Mouse (Mus musculus): ENCODE measurements around the gene Adat3. TPM values are rescaled to one million over a fixed set of nuclear protein-coding genes. Genes with fewer than 3 reads are reported as not detected.

Gene Adat3
- polyA plus RNA-seq, 1 experiment from 2014 or later: 3.6 TPM

DNA sequence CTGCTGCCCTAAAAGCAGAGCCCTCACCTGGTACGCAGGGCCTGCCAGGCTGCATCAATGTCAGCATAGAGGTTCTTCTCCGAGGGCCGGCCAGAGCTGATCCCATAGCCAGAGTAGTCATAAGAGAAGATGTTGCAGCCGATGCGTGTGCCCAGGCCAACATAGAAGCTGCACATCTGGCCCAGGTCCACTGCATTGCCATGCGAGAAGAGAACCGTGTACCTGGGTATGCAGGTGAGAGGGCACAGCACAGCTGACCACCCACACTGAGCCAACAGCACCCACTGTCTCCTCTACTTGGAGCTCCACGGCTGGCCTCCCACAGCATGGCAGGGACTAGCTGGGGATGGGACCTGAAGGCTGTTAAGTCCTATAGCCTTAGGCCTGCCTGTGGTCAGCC lies 17.1 kb upstream of the Adat3 start:
- Histone ChIP-seq H3K4me1 (ENCODE audit: control insufficient read depth, insufficient read depth, low read length) (peaks cover 9% of the 10 kb centered on the region), H3K36me3 (ENCODE audit: control insufficient read depth, insufficient read depth, low read length) (peaks cover 18% of the 10 kb centered on the region), H3K27ac (ENCODE audit: low read depth, low read length) (no peak overlapping the region), H3K4me2 (ENCODE audit: low read length) (no peak overlapping the region), H3K4me3 (ENCODE audit: low read depth, low read length) (no peak overlapping the region), H3K9ac (ENCODE audit: low read length) (no peak overlapping the region), H3K9me3 (replicated peaks; ENCODE audit: control insufficient read depth, low read length) (no peaks in the 10 kb centered on the region), H3K27me3 (replicated peaks; ENCODE audit: control insufficient read depth, insufficient read depth, low read length) (no peaks in the 10 kb centered on the region)
- ATAC-seq (no peak), DNase-seq (ENCODE audit: low spot score) (no peak)
- 94% methylated on average over 8 of the region's 8 CpGs for WGBS

DNA sequence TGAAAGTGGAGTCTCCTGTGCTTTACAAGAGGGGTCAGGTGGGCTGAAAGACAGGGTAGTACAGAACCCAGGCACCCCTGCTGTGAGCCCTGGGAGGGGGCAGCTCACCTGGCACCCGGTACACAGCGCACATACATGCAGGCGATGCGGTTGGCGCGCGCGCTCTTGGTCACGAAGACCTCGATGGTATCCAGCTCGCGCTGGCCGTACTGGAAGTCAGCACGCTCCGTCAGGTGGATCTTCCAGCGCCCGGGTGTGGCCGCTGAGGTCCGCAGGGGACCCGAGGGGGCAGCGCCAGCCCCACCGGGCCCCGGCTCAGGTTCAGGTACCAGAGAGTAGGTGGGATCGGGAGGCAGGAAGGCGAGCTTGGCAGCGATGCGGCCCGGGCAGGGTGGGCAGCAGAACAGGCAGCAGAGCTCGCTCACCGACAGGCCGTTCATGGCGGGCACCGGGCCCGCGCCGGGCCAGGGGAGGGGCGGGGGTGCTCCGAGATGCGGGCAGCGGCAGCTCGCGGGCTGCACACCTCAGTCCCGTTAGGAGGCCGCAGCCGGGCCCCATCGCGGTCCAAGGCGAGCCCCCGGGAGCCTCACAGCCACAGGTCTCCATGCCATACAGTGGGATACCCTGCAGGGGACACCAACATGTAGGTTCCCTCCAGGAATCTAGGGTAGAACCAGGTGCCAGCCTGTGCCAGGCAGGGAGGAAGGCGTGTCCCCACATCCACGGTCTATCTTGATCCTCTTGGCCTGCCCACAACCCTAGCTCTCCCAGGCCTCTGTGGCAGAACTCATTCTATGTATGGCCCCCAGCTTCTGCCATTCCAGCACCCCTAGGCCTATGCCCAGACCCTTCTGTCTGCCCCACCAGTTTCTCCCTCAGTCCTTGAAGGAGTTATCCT lies 16.0 kb upstream of the Adat3 start:
- ATAC-seq (no peak), DNase-seq (ENCODE audit: low spot score) (no peak)
- Histone ChIP-seq H3K27ac (ENCODE audit: low read depth, low read length) (no peak overlapping the region), H3K36me3 (ENCODE audit: control insufficient read depth, insufficient read depth, low read length) (peaks cover 18% of the 10 kb centered on the region), H3K9ac (ENCODE audit: low read length) (peak overlapping the region; percentile 1; the same call in 1 of the 2 replicates), H3K27me3 (replicated peaks; ENCODE audit: control insufficient read depth, insufficient read depth, low read length) (no peaks in the 10 kb centered on the region), H3K4me1 (ENCODE audit: control insufficient read depth, insufficient read depth, low read length) (peaks cover 9% of the 10 kb centered on the region), H3K4me2 (ENCODE audit: low read length) (no peak overlapping the region), H3K4me3 (ENCODE audit: low read depth, low read length) (no peak overlapping the region), H3K9me3 (replicated peaks; ENCODE audit: control insufficient read depth, low read length) (no peaks in the 10 kb centered on the region)
- WGBS: 95% methylated on average over 50 of the region's 51 CpGs

GRCm38 (mm10) chr10:80587305-80587657 lies 15.4 kb upstream of the Adat3 start:
- no peaks in the 10 kb centered on the region for H3K27me3 ChIP-seq (replicated peaks; ENCODE audit: control insufficient read depth, insufficient read depth, low read length)
- H3K36me3 ChIP-seq (ENCODE audit: control insufficient read depth, insufficient read depth, low read length): peaks cover 18% of the 10 kb centered on the region
- 47% methylated on average over 4 of the region's 4 CpGs for WGBS
- peaks cover 9% of the 10 kb centered on the region for H3K4me1 ChIP-seq (ENCODE audit: control insufficient read depth, insufficient read depth, low read length)
- no peak for DNase-seq (ENCODE audit: low spot score)
- ATAC-seq: no peak
- H3K9me3 ChIP-seq (replicated peaks; ENCODE audit: control insufficient read depth, low read length): no peaks in the 10 kb centered on the region
- H3K27ac ChIP-seq (ENCODE audit: low read depth, low read length): no peak overlapping the region
- H3K4me3 ChIP-seq (ENCODE audit: low read depth, low read length): no peak overlapping the region
- H3K9ac ChIP-seq (ENCODE audit: low read length): peak overlapping the region; percentile 1; the same call in 1 of the 2 replicates
- no peak overlapping the region for H3K4me2 ChIP-seq (ENCODE audit: low read length)

GRCm38 (mm10) chr10:80589127-80589878 lies 13.4 kb upstream of the Adat3 start:
- peak overlapping the region; percentile 99 for H3K4me2 ChIP-seq (ENCODE audit: low read length)
- peak overlapping the region; percentile 89 for H3K4me3 ChIP-seq (ENCODE audit: low read depth, low read length)
- no peaks in the 10 kb centered on the region for H3K9me3 ChIP-seq (replicated peaks; ENCODE audit: control insufficient read depth, low read length)
- peak overlapping the region; percentile 90 for H3K9ac ChIP-seq (ENCODE audit: low read length)
- DNase-seq (ENCODE audit: low spot score): no peak
- H3K27me3 ChIP-seq (replicated peaks; ENCODE audit: control insufficient read depth, insufficient read depth, low read length): no peaks in the 10 kb centered on the region
- peaks cover 9% of the 10 kb centered on the region for H3K4me1 ChIP-seq (ENCODE audit: control insufficient read depth, insufficient read depth, low read length)
- H3K27ac ChIP-seq (ENCODE audit: low read depth, low read length): peak overlapping the region; percentile 58; the same call in 1 of the 2 replicates
- peaks cover 7% of the 10 kb centered on the region; the same call in 1 of the 2 replicates for H3K36me3 ChIP-seq (ENCODE audit: control insufficient read depth, insufficient read depth, low read length)
- WGBS: 21% methylated on average over 12 of the region's 12 CpGs
- no peak for ATAC-seq

DNA sequence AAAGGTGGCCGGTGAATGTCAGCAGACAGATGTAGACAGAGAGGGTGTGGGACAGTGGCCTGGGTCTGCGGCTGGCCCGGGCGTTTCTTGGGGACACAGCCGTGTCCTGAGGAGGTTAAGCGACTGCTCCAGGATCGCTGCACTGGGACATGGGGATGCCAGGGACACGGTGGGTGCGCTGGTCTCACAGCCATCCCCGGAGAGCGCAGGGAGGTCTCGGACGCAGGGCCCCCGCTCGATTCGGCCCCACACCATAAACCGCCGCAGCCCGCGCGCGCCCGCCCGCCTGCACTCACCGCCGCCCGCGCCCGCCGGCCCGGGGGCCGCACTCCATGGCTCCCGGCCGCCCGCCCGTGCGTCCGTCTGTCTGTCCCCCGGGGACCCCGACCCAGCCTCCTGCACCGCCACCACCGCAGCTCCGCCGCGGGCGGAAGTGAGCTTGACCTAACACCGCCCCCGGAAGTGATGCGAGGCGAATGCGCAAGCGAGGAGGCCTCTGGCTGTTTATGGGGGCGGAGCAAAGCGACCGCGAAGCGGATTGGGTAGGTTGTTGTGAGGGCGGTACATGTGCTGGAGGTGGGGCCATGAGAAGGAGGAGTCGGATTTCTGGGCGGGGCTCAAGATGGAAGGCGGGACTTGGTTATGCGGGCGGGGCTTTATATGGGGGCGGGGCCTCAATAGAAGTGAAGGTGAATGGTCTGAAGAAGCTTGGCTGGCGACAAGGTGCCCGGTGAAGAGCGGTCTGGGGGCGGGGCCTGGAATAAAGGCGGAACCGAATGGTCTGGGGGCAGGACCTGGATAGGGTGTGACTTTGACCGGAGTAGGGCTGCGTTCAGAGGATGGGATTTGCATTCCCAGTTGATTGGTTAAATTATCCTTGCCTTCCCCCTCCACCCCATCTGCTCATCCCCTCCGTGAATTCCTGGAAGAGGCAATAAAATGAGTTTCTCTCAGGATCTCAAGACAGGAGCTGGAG lies 12.5 kb upstream of the Adat3 start, which contains the start of gene Abhd17a:
Gene Abhd17a, minus strand, starts transcription at position 463 of the 976 bp plus-strand sequence.
- Histone ChIP-seq H3K9me3 (replicated peaks; ENCODE audit: control insufficient read depth, low read length) (no peaks in the 10 kb centered on the region), H3K9ac (ENCODE audit: low read length) (peak within 1 kb of the TSS; percentile 90), H3K4me3 (ENCODE audit: low read depth, low read length) (peak within 1 kb of the TSS; percentile 89), H3K4me1 (ENCODE audit: control insufficient read depth, insufficient read depth, low read length) (peaks cover 9% of the 10 kb centered on the region), H3K27ac (ENCODE audit: low read depth, low read length) (peak within 1 kb of the TSS; percentile 58; the same call in 1 of the 2 replicates), H3K4me2 (ENCODE audit: low read length) (peak within 1 kb of the TSS; percentile 99), H3K27me3 (replicated peaks; ENCODE audit: control insufficient read depth, insufficient read depth, low read length) (no peaks in the 10 kb centered on the region), H3K36me3 (ENCODE audit: control insufficient read depth, insufficient read depth, low read length) (peaks cover 7% of the 10 kb centered on the region; the same call in 1 of the 2 replicates)
- DNase-seq (ENCODE audit: low spot score) (peak; percentile 99), ATAC-seq (peak; percentile 98)
- under 1% methylated on average over 66 of the region's 73 CpGs for WGBS

DNA sequence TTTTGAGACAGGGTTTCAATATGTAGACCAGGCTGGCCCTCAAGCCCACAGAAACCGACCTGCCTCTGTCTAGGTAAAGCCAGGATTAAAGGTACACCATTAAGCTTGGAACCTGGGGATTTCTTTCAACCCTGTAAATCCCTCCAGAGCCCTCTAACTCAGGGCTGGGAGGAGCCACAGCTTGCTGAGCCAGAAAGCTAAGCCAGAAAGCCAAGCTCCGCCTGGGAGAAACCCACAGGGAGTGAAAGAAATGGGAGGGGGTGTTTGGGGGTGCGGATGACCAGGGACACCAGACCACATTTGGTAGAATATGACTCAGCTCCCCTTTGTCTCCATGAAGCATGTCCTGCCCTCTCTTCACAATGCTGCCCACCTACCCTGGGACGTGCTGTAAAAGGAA lies 6.4 kb upstream of the Adat3 start:
- 47% methylated on average over 4 of the region's 4 CpGs for WGBS
- H3K27me3 ChIP-seq (replicated peaks; ENCODE audit: control insufficient read depth, insufficient read depth, low read length): no peaks in the 10 kb centered on the region
- no peak for DNase-seq (ENCODE audit: low spot score)
- no peaks in the 10 kb centered on the region for H3K4me1 ChIP-seq (ENCODE audit: control insufficient read depth, insufficient read depth, low read length)
- no peak overlapping the region for H3K4me2 ChIP-seq (ENCODE audit: low read length)
- H3K27ac ChIP-seq (ENCODE audit: low read depth, low read length): no peak overlapping the region
- no peak overlapping the region for H3K4me3 ChIP-seq (ENCODE audit: low read depth, low read length)
- ATAC-seq: no peak
- H3K36me3 ChIP-seq (ENCODE audit: control insufficient read depth, insufficient read depth, low read length): no peaks in the 10 kb centered on the region
- no peaks in the 10 kb centered on the region for H3K9me3 ChIP-seq (replicated peaks; ENCODE audit: control insufficient read depth, low read length)
- no peak overlapping the region for H3K9ac ChIP-seq (ENCODE audit: low read length)

- Histone ChIP-seq H3K4me3 (ENCODE audit: low read depth, low read length) (peak overlapping the region; percentile 59), H3K9ac (ENCODE audit: low read length) (peak overlapping the region; percentile 69), H3K4me2 (ENCODE audit: low read length) (peak overlapping the region; percentile 89), H3K27ac (ENCODE audit: low read depth, low read length) (peak overlapping the region; percentile 73), H3K4me1 (ENCODE audit: control insufficient read depth, insufficient read depth, low read length) (peaks cover 14% of the 10 kb centered on the region), H3K9me3 (replicated peaks; ENCODE audit: control insufficient read depth, low read length) (no peaks in the 10 kb centered on the region), H3K27me3 (replicated peaks; ENCODE audit: control insufficient read depth, insufficient read depth, low read length) (no peaks in the 10 kb centered on the region), H3K36me3 (ENCODE audit: control insufficient read depth, insufficient read depth, low read length) (peaks cover 23% of the 10 kb centered on the region)
- WGBS: 38% methylated on average over 7 of the region's 7 CpGs
- ATAC-seq (no peak), DNase-seq (ENCODE audit: low spot score) (no peak)
Observed at GRCm38 (mm10) chr10:80603364-80603763, 684 bp downstream of the Adat3 start.

DNA sequence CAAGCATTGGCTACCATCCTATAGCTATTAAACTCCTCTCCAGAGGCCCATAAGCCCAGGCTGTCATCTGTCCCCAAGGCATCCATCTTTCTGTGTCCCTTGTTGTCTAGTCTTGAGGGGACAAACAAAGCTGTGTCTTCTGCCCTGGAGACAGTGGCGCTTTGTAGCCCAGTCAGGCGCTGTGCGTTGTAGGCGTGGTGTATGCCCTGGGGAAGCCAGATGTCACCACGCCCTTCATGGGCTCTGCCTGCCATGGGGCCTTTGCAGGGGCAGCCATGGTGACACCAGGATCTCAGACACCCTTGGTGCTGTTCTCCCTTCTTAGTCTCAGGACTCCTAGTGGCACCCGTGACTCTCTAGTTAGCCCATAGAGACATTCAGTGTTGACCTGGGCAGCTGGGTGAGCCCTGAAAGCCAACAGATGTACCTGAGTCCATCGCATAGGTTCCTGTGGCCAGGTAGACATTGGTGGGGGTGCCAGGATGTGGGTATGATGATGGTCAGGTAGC lies 1.4 kb downstream of the Adat3 start:
- peaks cover 30% of the 10 kb centered on the region for H3K36me3 ChIP-seq (ENCODE audit: control insufficient read depth, insufficient read depth, low read length)
- no peaks in the 10 kb centered on the region for H3K27me3 ChIP-seq (replicated peaks; ENCODE audit: control insufficient read depth, insufficient read depth, low read length)

More for the DNA sequence above, 1.4 kb downstream of the Adat3 start:
- Histone ChIP-seq H3K4me1 (ENCODE audit: control insufficient read depth, insufficient read depth, low read length) (peaks cover 14% of the 10 kb centered on the region), H3K9ac (ENCODE audit: low read length) (peak overlapping the region; percentile 69), H3K4me3 (ENCODE audit: low read depth, low read length) (peak overlapping the region; percentile 59; the same call in 1 of the 2 replicates), H3K4me2 (ENCODE audit: low read length) (peak overlapping the region; percentile 89), H3K9me3 (replicated peaks; ENCODE audit: control insufficient read depth, low read length) (no peaks in the 10 kb centered on the region), H3K27ac (ENCODE audit: low read depth, low read length) (no peak overlapping the region)
- DNase-seq (ENCODE audit: low spot score) (no peak), ATAC-seq (no peak)
- WGBS: 94% methylated on average over 7 of the region's 7 CpGs
